Mouse (Mus musculus): ENCODE results near the gene Cdc34. TPM values are rescaled to one million over a fixed set of nuclear protein-coding genes. Genes with fewer than 3 reads are reported as not detected.
"Not testable (repeated sequence)": the region's sequence is repeated elsewhere in the genome, so short reads cannot be mapped to it uniquely, and the experiment has no call there.

The Cdc34 gene
- total RNA-seq, 1 experiment: 507 TPM

DNA sequence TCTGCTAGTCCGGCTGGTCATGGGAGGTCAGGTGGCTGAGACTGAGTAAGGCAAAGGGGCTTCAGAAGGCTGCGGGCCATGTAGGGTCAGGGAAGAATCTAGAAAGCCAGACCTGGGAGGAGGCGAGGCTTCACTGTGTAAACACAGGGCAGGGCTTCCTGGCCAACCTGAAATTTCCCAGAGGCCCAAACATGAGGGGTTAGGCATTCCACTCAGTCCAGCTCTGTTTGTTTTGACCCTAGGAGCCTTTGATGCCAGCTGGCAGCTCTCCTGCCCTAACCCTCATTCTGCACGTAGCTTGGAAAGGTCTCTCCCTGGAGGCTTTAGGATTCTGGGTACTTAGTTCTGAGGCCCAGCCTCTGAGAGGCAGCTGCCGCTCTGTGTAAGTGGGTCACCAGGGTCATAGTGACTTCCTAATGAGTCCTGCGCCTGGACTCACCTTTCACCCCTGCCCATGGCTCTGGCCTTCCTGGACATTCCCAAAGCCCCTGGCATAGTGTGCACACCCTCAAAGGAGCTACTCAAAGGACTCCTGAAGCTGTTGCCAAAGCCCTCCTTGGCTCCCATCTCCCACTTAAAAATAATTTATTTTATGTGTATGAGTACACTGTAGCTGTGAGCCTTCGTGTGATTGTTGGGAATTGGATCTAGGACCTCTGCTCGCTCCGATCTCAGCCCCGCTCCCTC, 19.6 kb downstream of the Cdc34 start:
- Histone ChIP-seq H3K27ac (ENCODE audit: insufficient read depth, low read depth, low read length, poor library complexity, severe bottlenecking) (no peak overlapping the region), H3K4me1 (ENCODE audit: control insufficient read depth in 2 of 2, insufficient read depth in 2 of 2, low read length in 2 of 2, poor library complexity in 1 of 2) (peaks cover 4 to 13% of the 10 kb centered on the region in 2 experiments; a peak in 2 of 4 replicates), H3K9me3 (ENCODE audit: control insufficient read depth, insufficient read depth, low read depth, low read length) (no peaks in the 10 kb centered on the region), H3K9ac (ENCODE audit: insufficient read depth, low read depth, low read length, poor library complexity, severe bottlenecking) (no peak overlapping the region), H3K4me3 (ENCODE audit: insufficient read depth in 1 of 2, low read depth in 1 of 2, low read length in 2 of 2, poor library complexity in 1 of 2, severe bottlenecking in 1 of 2) (no peak overlapping the region), H3K36me3 (ENCODE audit: control insufficient read depth, insufficient read depth, low read length, poor library complexity, severe bottlenecking) (peaks cover 5% of the 10 kb centered on the region; the same call in 1 of the 2 replicates)
- in situ Hi-C loops (cut with MboI; ENCODE audit: low sequenced_read_pairs in 2 of 2, unreplicated experiment in 2 of 2): no loop called here
- TF ChIP-seq HCFC1 (IDR thresholded peaks at IDR 0.05; ENCODE audit: borderline replicate concordance, insufficient read depth, low read length) (no peak), MAFK (IDR thresholded peaks at IDR 0.05; ENCODE audit: insufficient read depth, low read depth, low read length) (no peak), CHD2 (IDR thresholded peaks at IDR 0.05; ENCODE audit: low read depth, low read length) (no peak)
- no peak for DNase-seq (ENCODE audit: low read depth, low spot score)

- H3K4me3 ChIP-seq (ENCODE audit: insufficient read depth in 1 of 2, low read depth in 1 of 2, low read length in 2 of 2, poor library complexity in 1 of 2, severe bottlenecking in 1 of 2); H3K27ac ChIP-seq (ENCODE audit: insufficient read depth, low read depth, low read length, poor library complexity, severe bottlenecking); H3K9ac ChIP-seq (ENCODE audit: insufficient read depth, low read depth, low read length, poor library complexity, severe bottlenecking); DNase-seq (ENCODE audit: low read depth, low spot score); in situ Hi-C loops (cut with MboI; ENCODE audit: low sequenced_read_pairs in 2 of 2, unreplicated experiment in 2 of 2); H3K36me3 ChIP-seq (ENCODE audit: control insufficient read depth, insufficient read depth, low read length, poor library complexity, severe bottlenecking); H3K9me3 ChIP-seq (ENCODE audit: control insufficient read depth, insufficient read depth, low read depth, low read length): not testable (repeated sequence)
- peaks cover 9 to 22% of the 10 kb centered on the region in 2 experiments; a peak in 3 of 4 replicates for H3K4me1 ChIP-seq (ENCODE audit: control insufficient read depth in 2 of 2, insufficient read depth in 2 of 2, low read length in 2 of 2, poor library complexity in 1 of 2)
These were observed 21.0 kb downstream of the Cdc34 start for GRCm38 (mm10) chr10:79702970-79703369.

- H3K36me3 ChIP-seq (ENCODE audit: control insufficient read depth, insufficient read depth, low read length, poor library complexity, severe bottlenecking): peaks cover 11% of the 10 kb centered on the region; the same call in 1 of the 2 replicates
- DNase-seq (ENCODE audit: low read depth, low spot score): no peak
- in situ Hi-C loops (cut with MboI; ENCODE audit: low sequenced_read_pairs in 2 of 2, unreplicated experiment in 2 of 2): no loop called here
- no peaks in the 10 kb centered on the region for H3K9me3 ChIP-seq (ENCODE audit: control insufficient read depth, insufficient read depth, low read depth, low read length)
- H3K4me1 ChIP-seq (ENCODE audit: control insufficient read depth in 2 of 2, insufficient read depth in 2 of 2, low read length in 2 of 2, poor library complexity in 1 of 2): peaks cover 9 to 23% of the 10 kb centered on the region in 2 experiments; a peak in 3 of 4 replicates
- no peak for TF ChIP-seq HCFC1 (IDR thresholded peaks at IDR 0.05; ENCODE audit: borderline replicate concordance, insufficient read depth, low read length)
- no peak for TF ChIP-seq ZC3H11A (IDR thresholded peaks at IDR 0.05; ENCODE audit: borderline replicate concordance, low read depth, low read length)
- TF ChIP-seq MAFK (IDR thresholded peaks at IDR 0.05; ENCODE audit: insufficient read depth, low read depth, low read length): no peak
- TF ChIP-seq CHD2 (IDR thresholded peaks at IDR 0.05; ENCODE audit: low read depth, low read length): no peak
- TF ChIP-seq ZNF384 (IDR thresholded peaks at IDR 0.05; ENCODE audit: low read depth, low read length): no peak
- no peak overlapping the region for H3K27ac ChIP-seq (ENCODE audit: insufficient read depth, low read depth, low read length, poor library complexity, severe bottlenecking)
- peak overlapping the region; percentile 41; the same call in 1 of the 2 replicates for H3K9ac ChIP-seq (ENCODE audit: insufficient read depth, low read depth, low read length, poor library complexity, severe bottlenecking)
- H3K4me3 ChIP-seq (ENCODE audit: insufficient read depth in 1 of 2, low read depth in 1 of 2, low read length in 2 of 2, poor library complexity in 1 of 2, severe bottlenecking in 1 of 2): peak overlapping the region in 1 of 2 experiments; percentile 56; a peak in 2 of 4 replicates
These were observed 21.5 kb downstream of the Cdc34 start for GRCm38 (mm10) chr10:79703541-79703940.

GRCm38 (mm10) chr10:79704065-79704969, 22.3 kb downstream of the Cdc34 start, which contains the start of gene Bsg:
Bsg (plus strand) TSS chr10:79704491.
- Histone ChIP-seq H3K9ac (ENCODE audit: insufficient read depth, low read depth, low read length, poor library complexity, severe bottlenecking) (peak within 1 kb of the TSS; percentile 93), H3K27ac (ENCODE audit: insufficient read depth, low read depth, low read length, poor library complexity, severe bottlenecking) (peak within 1 kb of the TSS; percentile 85), H3K9me3 (ENCODE audit: control insufficient read depth, insufficient read depth, low read depth, low read length) (no peaks in the 10 kb centered on the region), H3K4me1 (ENCODE audit: control insufficient read depth in 2 of 2, insufficient read depth in 2 of 2, low read length in 2 of 2, poor library complexity in 1 of 2) (peaks cover 9 to 25% of the 10 kb centered on the region in 2 experiments; a peak in 3 of 4 replicates), H3K36me3 (ENCODE audit: control insufficient read depth, insufficient read depth, low read length, poor library complexity, severe bottlenecking) (peaks cover 19% of the 10 kb centered on the region), H3K4me3 (ENCODE audit: insufficient read depth in 1 of 2, low read depth in 1 of 2, low read length in 2 of 2, poor library complexity in 1 of 2, severe bottlenecking in 1 of 2) (peak within 1 kb of the TSS; percentile 84 to 98)
- TF ChIP-seq ZC3H11A (IDR thresholded peaks at IDR 0.05; ENCODE audit: borderline replicate concordance, low read depth, low read length): no peak
- no peak for TF ChIP-seq CHD2 (IDR thresholded peaks at IDR 0.05; ENCODE audit: low read depth, low read length)
- no peak for TF ChIP-seq HCFC1 (IDR thresholded peaks at IDR 0.05; ENCODE audit: borderline replicate concordance, insufficient read depth, low read length)
- no peak for TF ChIP-seq MAFK (IDR thresholded peaks at IDR 0.05; ENCODE audit: insufficient read depth, low read depth, low read length)
- no peak for TF ChIP-seq ZNF384 (IDR thresholded peaks at IDR 0.05; ENCODE audit: low read depth, low read length)
- in situ Hi-C loops (cut with MboI; ENCODE audit: low sequenced_read_pairs in 2 of 2, unreplicated experiment in 2 of 2): no loop called here
- peak; percentile 98 for DNase-seq (ENCODE audit: low read depth, low spot score)

Measured in ES-E14 (cell line).